Mouse (Mus musculus) c-Kit-negative CD71-positive TER-119-positive erythroid progenitor cells, embryonic 14.5 days (primary cell): ENCODE data around the gene Tas1r2.
A peak's percentile ranks its signal among the peaks of the same experiment; 100 is the strongest.

Source experiments
- DNase-seq: peaks from one replicate; pipeline ENCODE4 v3.0.0-alpha.2; 2013; ENCODE audit warnings: low read depth, low spot score

Gene Tas1r2

GRCm38 (mm10) chr4:139638356-139638755, 15.0 kb upstream of the Tas1r2 start:
- DNase-seq, result no peak

- DNase-seq, result no peak
Measured at GRCm38 (mm10) chr4:139639801-139640200, 13.5 kb upstream of the Tas1r2 start.

- no peak for DNase-seq
Measured at GRCm38 (mm10) chr4:139640333-139640732, 13.0 kb upstream of the Tas1r2 start.

GRCm38 (mm10) chr4:139640775-139641174, 12.6 kb upstream of the Tas1r2 start:
- no peak for DNase-seq

- DNase-seq, result no peak
Measured at GRCm38 (mm10) chr4:139641829-139642425, 11.4 kb upstream of the Tas1r2 start.

- peak; percentile 28 for DNase-seq
Measured at GRCm38 (mm10) chr4:139643972-139644371, 9.4 kb upstream of the Tas1r2 start.

- DNase-seq, result no peak
Measured at GRCm38 (mm10) chr4:139646916-139647315, 6.4 kb upstream of the Tas1r2 start.

- DNase-seq, result no peak
Measured at GRCm38 (mm10) chr4:139650086-139650743, 3.1 kb upstream of the Tas1r2 start.

- no peak for DNase-seq
Measured at GRCm38 (mm10) chr4:139650907-139651306, 2.4 kb upstream of the Tas1r2 start.

GRCm38 (mm10) chr4:139661897-139662296, 8.6 kb downstream of the Tas1r2 start:
- DNase-seq, result no peak

- no peak for DNase-seq
Measured at GRCm38 (mm10) chr4:139667632-139668031, 14.3 kb downstream of the Tas1r2 start.

- peak; percentile 38 for DNase-seq
Measured at GRCm38 (mm10) chr4:139669847-139670246, 16.5 kb downstream of the Tas1r2 start.

GRCm38 (mm10) chr4:139675696-139676095, 22.4 kb downstream of the Tas1r2 start:
- no peak for DNase-seq

GRCm38 (mm10) chr4:139683728-139684638, 30.6 kb downstream of the Tas1r2 start:
- no peak for DNase-seq

GRCm38 (mm10) chr4:139684639-139685017, 31.3 kb downstream of the Tas1r2 start:
- no peak for DNase-seq

- no peak for DNase-seq
Measured at GRCm38 (mm10) chr4:139688058-139688457, 34.7 kb downstream of the Tas1r2 start.

- DNase-seq, result no peak
Measured at GRCm38 (mm10) chr4:139689627-139690269, 36.4 kb downstream of the Tas1r2 start.

GRCm38 (mm10) chr4:139693315-139693714, 40.0 kb downstream of the Tas1r2 start:
- DNase-seq, result no peak

- no peak for DNase-seq
Measured at GRCm38 (mm10) chr4:139697755-139698154, 44.4 kb downstream of the Tas1r2 start.

- no peak for DNase-seq
Measured at GRCm38 (mm10) chr4:139698602-139699001, 45.3 kb downstream of the Tas1r2 start.

- no peak for DNase-seq
Measured at GRCm38 (mm10) chr4:139702914-139703313, 49.6 kb downstream of the Tas1r2 start.

- no peak for DNase-seq
Measured at GRCm38 (mm10) chr4:139703468-139703867, 50.1 kb downstream of the Tas1r2 start.
